Mouse (Mus musculus) adipose tissue, adult 10 weeks (tissue): ENCODE results near the gene Gm20855. TPM values are rescaled to one million over a fixed set of nuclear protein-coding genes. Genes with fewer than 3 reads are reported as not detected.

Experiments used
- polyA plus RNA-seq: library from polyadenylated mRNA; stranded (reverse); fragments of 350-450 nt; fragmentation: Illumina TruSeq; extraction: RNeasy Lipid Tissue Mini Kit (QIAGEN cat#74804); gene quantifications from one replicate; pipeline ENCODE4 v1.2.3, GENCODE M21; 2014; ENCODE audit warnings: low read depth, low replicate concordance

Gene Gm20855
- polyA plus RNA-seq = not detected

DNA sequence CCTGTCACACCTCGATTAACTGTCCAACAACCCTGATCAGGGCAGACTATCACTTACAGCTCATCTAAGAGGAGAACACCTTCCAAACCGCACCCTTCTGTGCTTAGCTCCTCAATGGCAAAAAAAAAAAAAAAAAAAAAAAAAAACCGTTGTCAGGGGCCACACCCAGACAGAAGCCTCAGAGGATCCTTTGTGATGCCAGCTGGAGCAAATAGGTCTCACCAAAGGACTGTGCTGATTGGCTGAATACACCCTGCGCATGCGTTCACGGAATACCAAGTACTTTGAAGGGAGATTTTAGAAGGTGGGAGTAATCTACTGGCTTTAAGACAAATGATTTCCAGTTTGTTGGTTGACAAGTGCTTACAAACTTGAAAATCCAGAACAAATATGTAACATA lies at the start of gene Gm20855:
Gene Gm20855, minus strand, starts transcription at position 101 of the 400 bp plus-strand sequence.

